ENCODE assay signal across 10 mouse cellular contexts in genomic region chrX:37811179-37811578, GRCm38 (mm10). TPM values are rescaled to one million over a fixed set of nuclear protein-coding genes. Genes with fewer than 3 reads are reported as not detected.
A peak's percentile ranks its signal among the peaks of the same experiment; 100 is the strongest.
DNase-seq lines count a peak whose midpoint lies in the region; ATAC-seq and TF ChIP-seq lines count a peak whose summit lies in the region.
"Had no signal": no experiment of that assay in that cellular context is flagged by ENCODE, and none has a peak within 500 bp of the region (broad histone marks: within the 10 kb centered on the region; RNA-seq: fewer than 3 reads in every experiment).

No protein-coding gene starts in this region.

- H3K27ac ChIP-seq in liver, adult 2 months (replicated peaks; ENCODE audit: insufficient read depth, low read depth, low read length), result no peak overlapping the region
- no peak overlapping the region for H3K27ac ChIP-seq in liver, embryonic 12.5 days
- no peak overlapping the region for H3K27ac ChIP-seq in stomach, postnatal 0 days (replicated peaks)
- H3K27ac ChIP-seq: limb, embryonic 13.5 days had no signal

- 15% methylated on average over 5 of the region's 5 CpGs for WGBS in liver, adult 2 months
- 15% methylated on average over 5 of the region's 5 CpGs for WGBS in liver, embryonic 12.5 days (ENCODE audit: insufficient replicate concordance)
- WGBS in stomach, postnatal 0 days, result 28% methylated on average over 5 of the region's 5 CpGs

- no peak for TF ChIP-seq POLR2A in liver, adult 2 months (IDR thresholded peaks at IDR 0.05; ENCODE audit: extremely low read depth, insufficient read depth, low read length)

- no peak overlapping the region for H3K4me2 ChIP-seq in liver, embryonic 12.5 days
- no peak overlapping the region for H3K4me2 ChIP-seq in stomach, postnatal 0 days (replicated peaks; ENCODE audit: low read depth)
- H3K4me2 ChIP-seq: limb, embryonic 13.5 days had no signal

- H3K9ac ChIP-seq in liver, adult 2 months (ENCODE audit: low read depth, low read length), result no peak overlapping the region
- H3K9ac ChIP-seq in liver, embryonic 12.5 days, result no peak overlapping the region
- H3K9ac ChIP-seq in stomach, postnatal 0 days (ENCODE audit: low read length), result no peak overlapping the region
- H3K9ac ChIP-seq: limb, embryonic 13.5 days had no signal

- H3K4me3 ChIP-seq in liver, adult 2 months (ENCODE audit: insufficient read depth, low read depth, low read length), result no peak overlapping the region
- no peak overlapping the region for H3K4me3 ChIP-seq in liver, embryonic 12.5 days
- H3K4me3 ChIP-seq in stomach, postnatal 0 days (ENCODE audit: low read depth, low read length), result no peak overlapping the region
- H3K4me3 ChIP-seq: erythroblast, embryonic 14.5 days; limb, embryonic 13.5 days had no signal

- no peak for TF ChIP-seq EP300 in stomach, postnatal 0 days (optimal IDR thresholded peaks at IDR 0.05)

- H3K4me1 ChIP-seq in liver, adult 2 months (ENCODE audit: control insufficient read depth, insufficient read depth, low read length), result no peaks in the 10 kb centered on the region
- H3K4me1 ChIP-seq in liver, embryonic 12.5 days, result no peaks in the 10 kb centered on the region
- H3K4me1 ChIP-seq in stomach, postnatal 0 days (replicated peaks; ENCODE audit: control insufficient read depth, insufficient read depth), result no peaks in the 10 kb centered on the region
- H3K4me1 ChIP-seq: limb, embryonic 13.5 days had no signal

- H3K27me3 ChIP-seq in liver, adult 2 months (ENCODE audit: control insufficient read depth, insufficient read depth, low read length), result no peaks in the 10 kb centered on the region
- H3K27me3 ChIP-seq in liver, embryonic 12.5 days (replicated peaks), result no peaks in the 10 kb centered on the region
- no peaks in the 10 kb centered on the region for H3K27me3 ChIP-seq in stomach, postnatal 0 days (ENCODE audit: control insufficient read depth, insufficient read depth, low read length)
- H3K27me3 ChIP-seq: limb, embryonic 13.5 days had no signal

- peak; percentile 29; the same call in 1 of the 2 replicates for TF ChIP-seq CTCF in liver, adult 2 months (IDR thresholded peaks at IDR 0.05; ENCODE audit: low read depth, low read length)
- TF ChIP-seq CTCF in stomach, postnatal 0 days (IDR thresholded peaks at IDR 0.05; ENCODE audit: low read depth), result peak; percentile 79

- DNase-seq in frontal cortex, postnatal 36 days (ENCODE audit: low spot score in 2 of 2), result peak; percentile 6 to 10
- DNase-seq in frontal cortex, postnatal 10 days (ENCODE audit: low spot score in 2 of 2), result no peak
- peak; percentile 11 for DNase-seq in liver, adult 2 months (ENCODE audit: extremely low read depth, low read depth, low spot score)
- DNase-seq in adrenal gland, postnatal 10 days, result peak; percentile 55
- DNase-seq in kidney, postnatal 14 days, result peak; percentile 7
- DNase-seq in stomach, postnatal 0 days (ENCODE audit: low spot score), result peak; percentile 19
- DNase-seq in yolk sac, embryonic 10.5 days (ENCODE audit: low spot score), result no peak

- no peaks in the 10 kb centered on the region for H3K9me3 ChIP-seq in liver, embryonic 12.5 days (replicated peaks)
- H3K9me3 ChIP-seq in stomach, postnatal 0 days (ENCODE audit: control insufficient read depth, low read length), result no peaks in the 10 kb centered on the region
- H3K9me3 ChIP-seq: limb, embryonic 13.5 days had no signal

- H3K36me3 ChIP-seq in liver, adult 2 months (ENCODE audit: control insufficient read depth, insufficient read depth, low read length), result no peaks in the 10 kb centered on the region
- H3K36me3 ChIP-seq in liver, embryonic 12.5 days, result no peaks in the 10 kb centered on the region
- no peaks in the 10 kb centered on the region for H3K36me3 ChIP-seq in stomach, postnatal 0 days (ENCODE audit: control insufficient read depth, insufficient read depth, low read length)
- H3K36me3 ChIP-seq: limb, embryonic 13.5 days had no signal

- no peaks in the 10 kb centered on the region for H3K79me2 ChIP-seq in liver, adult 2 months (ENCODE audit: control insufficient read depth, insufficient read depth, low read length)

- ATAC-seq in liver, embryonic 12.5 days, result no peak
- no peak for ATAC-seq in stomach, postnatal 0 days (ENCODE audit: low FRiP score, low TSS enrichment)

RNA-seq across cellular contexts. Expression of gene Rhox5, which starts 6.5 kb away (rescaled TPM):
- total RNA-seq in liver, adult 2 months (2014; rRNA removed), result 0.54 TPM in 1 of 2 replicates, not detected in the other
- polyA plus RNA-seq in liver, adult 2 months (2012; rRNA removed), result not detected in 2 replicates
- 7.3 and 7.5 TPM in 2 replicates for polyA plus RNA-seq in liver, embryonic 12.5 days (2016; fragmentation: Nextera tagmentation; extraction: Ambion mirVana)
- total RNA-seq in adrenal gland, postnatal 10 days (2021), result not detected
- 0.17 and 0.34 TPM in 2 replicates for polyA plus RNA-seq in stomach, postnatal 0 days (2015; fragmentation: Nextera tagmentation; extraction: Ambion mirVana)
- polyA plus RNA-seq: erythroblast, embryonic 14.5 days had no signal

RNA-seq across cellular contexts. Expression of gene Rhox6, which starts 15.5 kb away (rescaled TPM):
- not detected in 2 replicates for total RNA-seq in liver, adult 2 months (2014; rRNA removed)
- polyA plus RNA-seq in liver, adult 2 months (2012; rRNA removed), result not detected in 2 replicates
- not detected in 2 replicates for polyA plus RNA-seq in liver, embryonic 12.5 days (2016; fragmentation: Nextera tagmentation; extraction: Ambion mirVana)
- not detected for total RNA-seq in adrenal gland, postnatal 10 days (2021)
- polyA plus RNA-seq in stomach, postnatal 0 days (2015; fragmentation: Nextera tagmentation; extraction: Ambion mirVana), result not detected in 2 replicates
- polyA plus RNA-seq: erythroblast, embryonic 14.5 days; limb, embryonic 13.5 days had no signal

RNA-seq across cellular contexts. Expression of gene Rhox7a, which starts 20.3 kb away (rescaled TPM):
- not detected in 2 replicates for total RNA-seq in liver, adult 2 months (2014; rRNA removed)
- polyA plus RNA-seq in liver, adult 2 months (2012; rRNA removed), result not detected in 2 replicates
- not detected in 2 replicates for polyA plus RNA-seq in liver, embryonic 12.5 days (2016; fragmentation: Nextera tagmentation; extraction: Ambion mirVana)
- total RNA-seq in adrenal gland, postnatal 10 days (2021), result not detected
- not detected in 2 replicates for polyA plus RNA-seq in stomach, postnatal 0 days (2015; fragmentation: Nextera tagmentation; extraction: Ambion mirVana)
- polyA plus RNA-seq: erythroblast, embryonic 14.5 days; limb, embryonic 13.5 days had no signal

Comparison
In these comparisons a context has a peak if more than half of its experiments do, and no peak if none do; other contexts are left out.
1. DNase-seq: peak in frontal cortex, postnatal 36 days (2 of 2), liver, adult 2 months (single experiment), adrenal gland, postnatal 10 days (single experiment), kidney, postnatal 14 days (single experiment) and stomach, postnatal 0 days (single experiment); none in frontal cortex, postnatal 10 days (0 of 2) and yolk sac, embryonic 10.5 days (single experiment).